Mouse (Mus musculus) CH12.LX (cell line): ENCODE measurements around the gene Foxred1. TPM values are rescaled to one million over a fixed set of nuclear protein-coding genes. Genes with fewer than 3 reads are reported as not detected.

Experiments used
- DNase-seq: peaks from one replicate; pipeline ENCODE4 v3.0.0-alpha.2; 2013; ENCODE audit errors: extremely low read depth
- H3K27ac ChIP-seq: 2 replicates; pipeline ENCODE4 v1.5.1; 2012; ENCODE audit warnings: low read depth, mild to moderate bottlenecking, control low read depth, moderate library complexity; ENCODE audit not compliant: insufficient read depth
- H3K27me3 ChIP-seq: replicated peaks from 2 replicates; pipeline ENCODE3; 2012; ENCODE audit warnings: inconsistent platforms
- H3K36me3 ChIP-seq, 2 experiments: replicated peaks in 1 of 2; 2 replicates each; pipeline versions ENCODE3 to v1.6.1; 2012; ENCODE audit warnings: inconsistent platforms in 1 of 2, low read length in 1 of 2, mild to moderate bottlenecking in 1 of 2, mixed read lengths in 1 of 2, moderate library complexity in 1 of 2; ENCODE audit not compliant: control insufficient read depth in 1 of 2, insufficient read depth in 1 of 2
- H3K4me1 ChIP-seq, 2 experiments: 2 replicates each; pipeline ENCODE4 v1.6.1; 2012; ENCODE audit warnings: inconsistent platforms in 1 of 2, moderate library complexity in 1 of 2; ENCODE audit not compliant: insufficient read depth in 2 of 2, control insufficient read depth in 1 of 2
- H3K4me2 ChIP-seq: 2 replicates; pipeline ENCODE4 v1.6.1; 2012; ENCODE audit warnings: low read depth, mild to moderate bottlenecking, control low read depth; ENCODE audit not compliant: poor library complexity, insufficient read depth, severe bottlenecking
- H3K4me3 ChIP-seq, 3 experiments: fragments of 150-350 bp in 1 of 3; sonication (generic) in 1 of 3; replicated peaks in 1 of 3; 2 replicates each; pipeline versions ENCODE3 to v1.5.1; 2011 to 2012; ENCODE audit warnings: low read depth in 2 of 3, low read length in 2 of 3, mild to moderate bottlenecking in 2 of 3, moderate library complexity in 2 of 3, control low read depth in 1 of 3, improper control_type of control experiment in 1 of 3, inconsistent platforms in 1 of 3, mixed read lengths in 1 of 3; ENCODE audit not compliant: poor library complexity in 1 of 3
- H3K79me2 ChIP-seq: replicated peaks from 2 replicates; pipeline ENCODE4 v1.6.1; 2012; ENCODE audit warnings: mild to moderate bottlenecking, moderate library complexity; ENCODE audit not compliant: control insufficient read depth, poor library complexity, insufficient read depth, severe bottlenecking; ENCODE audit errors: extremely low read depth
- H3K9ac ChIP-seq: 2 replicates; pipeline ENCODE4 v1.6.1; 2012; ENCODE audit warnings: low read depth, mild to moderate bottlenecking, control low read depth, moderate library complexity; ENCODE audit not compliant: insufficient read depth
- H3K9me3 ChIP-seq: replicated peaks from 2 replicates; pipeline ENCODE3; 2012; ENCODE audit warnings: low read length, inconsistent platforms, mixed read lengths
- CTCF ChIP-seq, 2 experiments: IDR thresholded peaks in 1 of 2; conservative IDR thresholded peaks in 1 of 2; 2 replicates each; pipeline ENCODE4 v1.5.1; 2011 to 2012; ENCODE audit warnings: low read depth in 2 of 2, low read length in 2 of 2, improper control_type of control experiment in 1 of 2, inconsistent platforms in 1 of 2, mild to moderate bottlenecking in 1 of 2, moderate library complexity in 1 of 2
- EP300 ChIP-seq: IDR thresholded peaks from 2 replicates; pipeline ENCODE4 v1.6.1; 2011; ENCODE audit warnings: low read length, improper control_type of control experiment
- GABPA ChIP-seq: IDR thresholded peaks from 2 replicates; pipeline ENCODE4 v1.6.1; 2012; ENCODE audit warnings: low read depth, low read length, improper control_type of control experiment, inconsistent platforms; ENCODE audit not compliant: insufficient replicate concordance
- JUN ChIP-seq: IDR thresholded peaks from 2 replicates; pipeline ENCODE4 v1.6.1; 2011; ENCODE audit warnings: low read depth, mild to moderate bottlenecking, low read length, improper control_type of control experiment, moderate library complexity; ENCODE audit not compliant: insufficient read depth
- JUND ChIP-seq: conservative IDR thresholded peaks from 2 replicates; pipeline ENCODE4 v1.6.1; 2011; ENCODE audit warnings: low read depth, low read length, improper control_type of control experiment
- KAT2A ChIP-seq: IDR thresholded peaks from 2 replicates; pipeline ENCODE4 v1.6.1; 2012; ENCODE audit warnings: low read length, improper control_type of control experiment, inconsistent platforms; ENCODE audit not compliant: insufficient replicate concordance
- MAX ChIP-seq: IDR thresholded peaks from 2 replicates; pipeline ENCODE4 v1.6.1; 2011; ENCODE audit warnings: low read length, improper control_type of control experiment
- MAZ ChIP-seq: IDR thresholded peaks from 2 replicates; pipeline ENCODE4 v1.6.1; 2012; ENCODE audit warnings: low read depth, mild to moderate bottlenecking, inconsistent platforms, low read length, improper control_type of control experiment, moderate library complexity
- MEF2A ChIP-seq: IDR thresholded peaks from 2 replicates; pipeline ENCODE4 v1.6.1; 2014; ENCODE audit warnings: low read depth, mild to moderate bottlenecking, inconsistent platforms, low read length, improper control_type of control experiment, borderline replicate concordance
- NRF1 ChIP-seq: IDR thresholded peaks from 2 replicates; pipeline ENCODE4 v1.6.1; 2014; ENCODE audit warnings: low read depth, mild to moderate bottlenecking, inconsistent platforms, low read length, improper control_type of control experiment, moderate library complexity
- POLR2AphosphoS2 ChIP-seq: IDR thresholded peaks from 2 replicates; pipeline ENCODE4 v1.6.1; 2011; ENCODE audit warnings: low read depth, low read length, improper control_type of control experiment
- RCOR1 ChIP-seq: conservative IDR thresholded peaks from 2 replicates; pipeline ENCODE4 v1.6.1; 2012; ENCODE audit warnings: low read depth, mild to moderate bottlenecking, inconsistent platforms, low read length, improper control_type of control experiment
- SMC3 ChIP-seq: IDR thresholded peaks from 2 replicates; pipeline ENCODE4 v1.6.1; 2011; ENCODE audit warnings: low read depth, low read length, improper control_type of control experiment
- TBP ChIP-seq: conservative IDR thresholded peaks from 2 replicates; pipeline ENCODE4 v1.6.1; 2011; ENCODE audit warnings: low read depth, low read length, improper control_type of control experiment
- TCF12 ChIP-seq: IDR thresholded peaks from 2 replicates; pipeline ENCODE4 v1.6.1; 2014; ENCODE audit warnings: low read depth, mild to moderate bottlenecking, inconsistent platforms, low read length, improper control_type of control experiment
- UBTF ChIP-seq: IDR thresholded peaks from 2 replicates; pipeline ENCODE4 v1.6.1; 2012; ENCODE audit warnings: low read depth, mild to moderate bottlenecking, inconsistent platforms, low read length, improper control_type of control experiment, moderate library complexity
- ZKSCAN1 ChIP-seq: IDR thresholded peaks from 2 replicates; pipeline ENCODE4 v1.6.1; 2012; ENCODE audit warnings: low read depth, inconsistent platforms, low read length, improper control_type of control experiment, borderline replicate concordance
- ZMIZ1 ChIP-seq: IDR thresholded peaks from 2 replicates; pipeline ENCODE4 v1.6.1; 2012; ENCODE audit warnings: low read depth, mild to moderate bottlenecking, inconsistent platforms, low read length, improper control_type of control experiment
- dilution Hi-C: fragments of 300-500 bp; cut with MboI; formaldehyde crosslinking; loops from 2 replicates; pipeline ENCODE4 v1.14.3; 2020; ENCODE audit warnings: low sequenced_read_pairs; ENCODE audit not compliant: extremely low pct_unique_long_range_greater_than_20kb, extremely low pct_ligation_motif_present
- in situ Hi-C: fragments of 300-500 bp; cut with MboI; formaldehyde crosslinking; loops from 3 replicates; pipeline ENCODE4 v1.14.3; 2019; ENCODE audit warnings: low sequenced_read_pairs, low pct_ligation_motif_present, low pct_unique_long_range_greater_than_20kb, mixed read lengths
- polyA plus RNA-seq: library from polyadenylated mRNA; unstranded; fragments of >175 nt; gene quantifications from 2 replicates; pipeline ENCODE4 v1.2.1, GENCODE M21; 2012; ENCODE audit warnings: low read depth; ENCODE audit not compliant: insufficient read length
- total RNA-seq, 2 experiments: library from RNA; depleted of rRNA; stranded (reverse); fragments of 300-350 nt in 1 of 2; fragments of >200 nt in 1 of 2; gene quantifications; 2 replicates each; pipeline ENCODE4 v1.2.3; 2012 to 2014

The Foxred1 gene
- total and polyA plus RNA-seq, 3 experiments, result 31.1 to 69.1 (median 40.3) TPM

- Histone ChIP-seq H3K4me2 (no peak overlapping the region), H3K4me1 (peaks cover 0 to 4% of the 10 kb centered on the region in 2 experiments; a peak in 1 of 4 replicates), H3K9ac (no peak overlapping the region), H3K79me2 (no peaks in the 10 kb centered on the region), H3K4me3 (no peak overlapping the region), H3K9me3 (no peaks in the 10 kb centered on the region), H3K36me3 (peaks cover 15 to 62% of the 10 kb centered on the region in 2 experiments), H3K27ac (no peak overlapping the region), H3K27me3 (no peaks in the 10 kb centered on the region)
- dilution Hi-C loops (no loop called here), in situ Hi-C loops (no loop called here)
- DNase-seq, result no peak
- TF ChIP-seq UBTF (no peak), JUN (no peak), KAT2A (no peak), CTCF (conservative IDR thresholded peaks at IDR 0.05 in 1 of 2, IDR thresholded peaks at IDR 0.05 in 1 of 2; ENCODE audit: low read depth in 2 of 2, low read length in 2 of 2) (no peak), SMC3 (no peak), POLR2AphosphoS2 (no peak), JUND (no peak), NRF1 (no peak), EP300 (no peak), RCOR1 (no peak), ZMIZ1 (no peak), MEF2A (no peak), TBP (no peak)
Observed at GRCm38 (mm10) chr9:35156862-35157261, 54.0 kb downstream of the Foxred1 start.

GRCm38 (mm10) chr9:35156002-35156710, 54.7 kb downstream of the Foxred1 start:
- TF ChIP-seq MAZ (no peak), MAX (no peak), GABPA (no peak), TBP (no peak), NRF1 (no peak), TCF12 (no peak), ZKSCAN1 (no peak)
- H3K9me3 ChIP-seq, result no peaks in the 10 kb centered on the region
- DNase-seq, result no peak
- H3K4me1 ChIP-seq, result peaks cover 0 to 4% of the 10 kb centered on the region in 2 experiments; a peak in 1 of 4 replicates
- H3K9ac ChIP-seq, result no peak overlapping the region
- H3K27ac ChIP-seq, result no peak overlapping the region
- dilution Hi-C loops (no loop called here), in situ Hi-C loops (no loop called here)
- H3K27me3 ChIP-seq, result no peaks in the 10 kb centered on the region
- H3K4me3 ChIP-seq, result no peak overlapping the region
- no peak overlapping the region for H3K4me2 ChIP-seq
- H3K79me2 ChIP-seq, result no peaks in the 10 kb centered on the region
- H3K36me3 ChIP-seq, result peaks cover 12 to 56% of the 10 kb centered on the region in 2 experiments

Other genes starting within 250 kb of the Foxred1 start
- 6.2 and 7.1 TPM in 2 replicates for gene St3gal4, start 91.8 kb downstream of the Foxred1 start, total RNA-seq (2012; rRNA removed)
- 8.8 and 10.8 TPM in 2 replicates for gene St3gal4, start 91.8 kb downstream of the Foxred1 start, total RNA-seq (2014; rRNA removed)
- gene St3gal4, start 91.8 kb downstream of the Foxred1 start, polyA plus RNA-seq, result 9.3 and 10.7 TPM in 2 replicates
- gene Dcps, start 35.0 kb downstream of the Foxred1 start, total RNA-seq (2012; rRNA removed), result 64.3 and 70.1 TPM in 2 replicates
- gene Dcps, start 35.0 kb downstream of the Foxred1 start, total RNA-seq (2014; rRNA removed), result 113 TPM in 2 replicates
- gene Dcps, start 35.0 kb downstream of the Foxred1 start, polyA plus RNA-seq, result 94.3 and 102 TPM in 2 replicates
- gene Srpr, start 10.9 kb downstream of the Foxred1 start, total RNA-seq (2012; rRNA removed), result 40.1 and 50.7 TPM in 2 replicates
- gene Srpr, start 10.9 kb downstream of the Foxred1 start, total RNA-seq (2014; rRNA removed), result 33.0 and 38.2 TPM in 2 replicates
- 95.0 and 99.2 TPM in 2 replicates for gene Srpr, start 10.9 kb downstream of the Foxred1 start, polyA plus RNA-seq
- 10.5 and 11.8 TPM in 2 replicates for gene Tirap, start 10.8 kb downstream of the Foxred1 start, total RNA-seq (2012; rRNA removed)
- 14.2 and 18.0 TPM in 2 replicates for gene Tirap, start 10.8 kb downstream of the Foxred1 start, total RNA-seq (2014; rRNA removed)
- gene Tirap, start 10.8 kb downstream of the Foxred1 start, polyA plus RNA-seq, result 15.6 and 18.7 TPM in 2 replicates
- 12.7 and 19.1 TPM in 2 replicates for gene Fam118b, start 56.8 kb upstream of the Foxred1 start, total RNA-seq (2012; rRNA removed)
- 21.3 and 22.2 TPM in 2 replicates for gene Fam118b, start 56.8 kb upstream of the Foxred1 start, total RNA-seq (2014; rRNA removed)
- 27.7 and 28.7 TPM in 2 replicates for gene Fam118b, start 56.8 kb upstream of the Foxred1 start, polyA plus RNA-seq
- 27.3 and 28.2 TPM in 2 replicates for gene Rpusd4, start 56.8 kb upstream of the Foxred1 start, total RNA-seq (2012; rRNA removed)
- gene Rpusd4, start 56.8 kb upstream of the Foxred1 start, total RNA-seq (2014; rRNA removed), result 21.7 and 23.7 TPM in 2 replicates
- 29.5 and 30.1 TPM in 2 replicates for gene Rpusd4, start 56.8 kb upstream of the Foxred1 start, polyA plus RNA-seq
- 1.9 and 2.3 TPM in 2 replicates for gene Cdon, start 210.1 kb upstream of the Foxred1 start, total RNA-seq (2012; rRNA removed)
- gene Cdon, start 210.1 kb upstream of the Foxred1 start, total RNA-seq (2014; rRNA removed), result 1.8 TPM in 2 replicates
- 2.7 and 2.9 TPM in 2 replicates for gene Cdon, start 210.1 kb upstream of the Foxred1 start, polyA plus RNA-seq